Mouse (Mus musculus) embryonic facial prominence, embryonic 13.5 days (tissue): Measurements from ENCODE around the gene 2010005H15Rik. TPM values are rescaled to one million over a fixed set of nuclear protein-coding genes. Genes with fewer than 3 reads are reported as not detected.
"Not testable (repeated sequence)": the region's sequence is repeated elsewhere in the genome, so short reads cannot be mapped to it uniquely, and the experiment has no call there.

Source experiments
- ATAC-seq: fragments of 200-750 bp; cut with Nextera tagmentation; 2 replicates; pipeline ENCODE4 v1.8.0; 2017; ENCODE audit warnings: low read depth; ENCODE audit not compliant: insufficient number of reproducible peaks, insufficient read depth, low FRiP score, low TSS enrichment
- H3K27ac ChIP-seq: fragments of 300-500 bp; sonication (generic); 2 replicates; pipeline ENCODE4 v1.5.1; 2015; ENCODE audit warnings: moderate library complexity, mild to moderate bottlenecking, inconsistent platforms
- H3K27me3 ChIP-seq: fragments of 300-500 bp; sonication (generic); 2 replicates; pipeline ENCODE4 v1.6.1; 2015; ENCODE audit warnings: mild to moderate bottlenecking, inconsistent platforms
- H3K36me3 ChIP-seq: fragments of 300-500 bp; sonication (generic); 2 replicates; pipeline ENCODE4 v1.6.1; 2015; ENCODE audit warnings: mild to moderate bottlenecking, inconsistent platforms
- H3K4me1 ChIP-seq: fragments of 300-500 bp; sonication (generic); 2 replicates; pipeline ENCODE4 v1.6.1; 2015; ENCODE audit warnings: inconsistent platforms
- H3K4me2 ChIP-seq: fragments of 300-500 bp; sonication (generic); 2 replicates; pipeline ENCODE4 v1.6.1; 2015; ENCODE audit warnings: moderate library complexity, mild to moderate bottlenecking, inconsistent platforms
- H3K4me3 ChIP-seq: fragments of 300-500 bp; sonication (generic); 2 replicates; pipeline ENCODE4 v1.5.1; 2015; ENCODE audit warnings: mild to moderate bottlenecking, inconsistent platforms
- H3K9ac ChIP-seq: fragments of 300-500 bp; sonication (generic); 2 replicates; pipeline ENCODE4 v1.6.1; 2015; ENCODE audit warnings: mild to moderate bottlenecking, inconsistent platforms
- H3K9me3 ChIP-seq: fragments of 300-500 bp; sonication (generic); 2 replicates; pipeline ENCODE4 v1.6.1; 2016; ENCODE audit warnings: inconsistent platforms
- WGBS: fragments of 180-500 bp; shearing (Covaris S2); methylation state at CpG from one replicate; pipeline ENCODE4 v1.1.7; 2015; ENCODE audit warnings: mixed read lengths; 5-methylcytosine and 5-hydroxymethylcytosine counted together
- polyA plus RNA-seq: library from polyadenylated mRNA; unstranded; fragments of >200 nt; fragmentation: Nextera tagmentation; extraction: Ambion mirVana; gene quantifications from 2 replicates; pipeline ENCODE4 v1.2.1, GENCODE M21; 2015

Gene 2010005H15Rik
- 0.35 and 0.83 TPM in 2 replicates for polyA plus RNA-seq

DNA sequence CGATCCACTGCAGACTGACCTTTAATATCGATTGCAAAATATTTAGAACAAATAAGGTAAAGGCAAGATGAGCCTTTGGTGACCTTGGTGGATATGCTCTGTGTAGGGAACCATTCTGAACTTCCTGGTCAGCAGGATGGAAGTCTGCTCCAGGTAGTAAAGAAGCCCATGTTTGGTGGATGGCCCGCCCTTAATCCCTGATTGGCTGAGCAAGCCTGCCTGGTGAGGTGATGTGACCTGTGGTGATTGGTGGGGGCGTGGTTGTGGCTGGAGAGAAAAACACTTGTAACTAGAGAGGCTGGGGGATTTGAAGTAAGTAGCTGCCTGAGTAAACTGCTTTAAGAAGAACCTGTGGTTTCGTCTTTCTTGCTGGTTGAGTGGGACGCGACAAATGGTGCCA is at the start of gene 2010005H15Rik:
TSS of gene 2010005H15Rik (plus strand) at position 301 of the 400 bp plus-strand sequence.
- H3K36me3 ChIP-seq, H3K4me1 ChIP-seq, ATAC-seq, H3K27me3 ChIP-seq, H3K9ac ChIP-seq, H3K4me2 ChIP-seq, H3K4me3 ChIP-seq, H3K27ac ChIP-seq, H3K9me3 ChIP-seq: not testable (repeated sequence)
- WGBS, result 86% methylated on average over 7 of the region's 7 CpGs

DNA sequence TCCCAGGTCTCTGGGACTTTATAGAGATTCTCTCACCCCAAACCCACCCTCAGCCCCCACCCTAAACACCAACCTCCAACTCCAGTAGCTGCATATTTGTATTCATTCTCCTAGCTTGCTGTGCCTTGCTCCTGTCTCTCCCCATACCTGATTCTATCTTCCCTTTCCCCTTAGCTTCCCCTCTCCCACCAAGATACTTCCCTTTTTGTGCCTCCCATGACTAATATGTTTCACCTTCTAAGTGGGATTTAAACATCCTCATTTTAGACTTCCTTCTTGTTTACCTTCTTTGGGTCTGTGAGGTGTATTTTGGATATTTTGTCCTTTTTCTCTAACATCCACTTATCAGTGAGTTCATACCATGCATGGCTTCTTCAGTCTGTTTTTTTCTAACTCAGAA is 45.2 kb upstream of the 2010005H15Rik start:
- Histone ChIP-seq H3K4me1 (no peaks in the 10 kb centered on the region), H3K4me2 (no peak overlapping the region), H3K27ac (no peak overlapping the region), H3K9ac (no peak overlapping the region), H3K4me3 (no peak overlapping the region), H3K36me3 (no peaks in the 10 kb centered on the region), H3K27me3 (no peaks in the 10 kb centered on the region), H3K9me3 (peaks cover 5% of the 10 kb centered on the region; the same call in 1 of the 2 replicates)
- no peak for ATAC-seq

GRCm38 (mm10) chr16:36179910-36180309 is 41.4 kb upstream of the 2010005H15Rik start:
- Histone ChIP-seq H3K27ac (no peak overlapping the region), H3K4me3 (no peak overlapping the region), H3K36me3 (no peaks in the 10 kb centered on the region), H3K9ac (no peak overlapping the region), H3K4me2 (no peak overlapping the region), H3K27me3 (no peaks in the 10 kb centered on the region), H3K9me3 (peaks cover 2% of the 10 kb centered on the region; the same call in 1 of the 2 replicates), H3K4me1 (no peaks in the 10 kb centered on the region)
- ATAC-seq, result no peak
- WGBS, result 79% methylated on average over 2 of the region's 2 CpGs

- not testable (repeated sequence) for H3K4me3 ChIP-seq, ATAC-seq, H3K36me3 ChIP-seq, H3K27me3 ChIP-seq, H3K27ac ChIP-seq, H3K9me3 ChIP-seq, H3K4me2 ChIP-seq, H3K4me1 ChIP-seq, H3K9ac ChIP-seq
- 78% methylated on average over 4 of the region's 4 CpGs for WGBS
These were observed 37.4 kb upstream of the 2010005H15Rik start, which contains the start of gene Gm5483 for GRCm38 (mm10) chr16:36183912-36184311. Gm5483 (plus strand) TSS chr16:36184212.

- no peak overlapping the region for H3K27ac ChIP-seq
- no peaks in the 10 kb centered on the region for H3K4me1 ChIP-seq
- no peaks in the 10 kb centered on the region for H3K36me3 ChIP-seq
- no peaks in the 10 kb centered on the region for H3K27me3 ChIP-seq
- ATAC-seq, result no peak
- peak overlapping the region; percentile 44 for H3K4me2 ChIP-seq
- H3K9me3 ChIP-seq, result no peaks in the 10 kb centered on the region
- 45% methylated on average over 19 of the region's 19 CpGs for WGBS
- H3K4me3 ChIP-seq, result no peak overlapping the region
- no peak overlapping the region for H3K9ac ChIP-seq
These were observed 22.0 kb upstream of the 2010005H15Rik start for GRCm38 (mm10) chr16:36199226-36199625.

DNA sequence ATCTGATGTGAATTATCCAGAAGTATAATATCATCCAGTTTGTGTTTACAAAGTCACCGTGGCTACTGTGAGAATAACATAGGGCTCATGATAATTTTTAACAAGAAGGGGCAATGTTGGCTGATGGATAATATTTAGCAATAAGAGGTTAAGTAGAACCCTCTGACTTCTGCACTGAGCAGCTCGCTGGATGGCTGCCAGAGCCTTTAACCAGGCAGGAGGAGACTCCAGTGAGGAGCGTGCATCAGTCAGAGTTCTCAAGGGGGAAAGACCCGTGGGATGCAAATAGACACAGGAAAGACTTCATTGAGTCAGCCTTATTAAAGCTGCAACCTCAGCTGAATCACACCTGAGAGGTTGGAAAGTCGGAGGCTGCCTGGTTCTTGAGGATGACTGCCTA is 17.4 kb upstream of the 2010005H15Rik start:
- H3K36me3 ChIP-seq, result no peaks in the 10 kb centered on the region
- H3K4me1 ChIP-seq, result no peaks in the 10 kb centered on the region
- ATAC-seq, result no peak
- H3K27me3 ChIP-seq, result no peaks in the 10 kb centered on the region
- H3K4me3 ChIP-seq, result no peak overlapping the region
- no peaks in the 10 kb centered on the region for H3K9me3 ChIP-seq
- no peak overlapping the region for H3K9ac ChIP-seq
- 74% methylated on average over 5 of the region's 5 CpGs for WGBS
- no peak overlapping the region for H3K27ac ChIP-seq
- no peak overlapping the region for H3K4me2 ChIP-seq

DNA sequence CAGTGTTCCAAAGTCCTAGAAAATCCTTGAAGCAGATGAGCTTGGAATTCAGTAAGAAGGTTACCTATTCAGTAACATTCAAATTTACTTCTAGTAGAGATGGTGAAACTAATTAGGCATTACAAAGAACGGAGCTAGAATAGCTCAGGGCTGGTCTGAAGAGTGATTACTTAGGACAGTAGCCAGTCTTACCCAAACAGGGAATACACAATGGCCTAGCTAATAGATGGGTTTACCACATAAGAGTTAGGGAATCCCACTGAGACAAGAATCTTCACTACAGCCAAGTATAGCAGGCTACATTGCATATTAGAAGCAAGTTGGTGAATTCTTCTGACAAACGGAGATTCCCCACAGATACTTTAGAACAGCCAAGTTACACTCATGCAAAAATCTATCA is 15.6 kb upstream of the 2010005H15Rik start:
- not testable (repeated sequence) for H3K27me3 ChIP-seq, H3K9me3 ChIP-seq, H3K9ac ChIP-seq, H3K36me3 ChIP-seq, H3K4me3 ChIP-seq, H3K4me2 ChIP-seq, H3K4me1 ChIP-seq, ATAC-seq, H3K27ac ChIP-seq
- WGBS, result 43% methylated on average over 2 of the region's 2 CpGs

- H3K9me3 ChIP-seq, result no peaks in the 10 kb centered on the region
- H3K27ac ChIP-seq, result no peak within 1 kb of the TSS
- H3K4me1 ChIP-seq, result no peaks in the 10 kb centered on the region
- no peak within 1 kb of the TSS for H3K4me2 ChIP-seq
- no peak for ATAC-seq
- no peak within 1 kb of the TSS for H3K9ac ChIP-seq
- WGBS, result 79% methylated on average over 2 of the region's 2 CpGs
- H3K4me3 ChIP-seq, result no peak within 1 kb of the TSS
- H3K36me3 ChIP-seq, result no peaks in the 10 kb centered on the region
- no peaks in the 10 kb centered on the region for H3K27me3 ChIP-seq
These were observed 11.3 kb upstream of the 2010005H15Rik start, which contains the start of gene Gm5416 for GRCm38 (mm10) chr16:36209967-36210453. Gm5416 (plus strand) TSS chr16:36210403.

DNA sequence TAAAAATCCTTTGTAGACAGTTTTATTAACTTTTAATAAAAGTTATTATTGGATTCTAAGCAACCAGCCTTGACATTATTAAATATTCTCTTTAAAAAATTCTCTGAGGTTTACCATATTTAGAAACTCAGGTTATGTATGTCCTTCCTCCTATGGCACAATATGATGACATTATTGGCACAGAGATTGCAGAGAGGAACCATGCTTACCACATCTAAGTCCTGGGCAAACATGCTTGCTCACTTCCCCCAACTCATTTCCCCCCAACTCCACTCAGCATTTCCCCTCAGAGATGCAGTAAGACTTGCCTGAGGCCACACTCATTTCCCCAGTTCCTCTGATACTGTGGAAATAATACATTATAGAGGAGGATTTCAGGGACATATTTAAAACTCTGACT is 39.3 kb downstream of the 2010005H15Rik start:
- H3K4me1 ChIP-seq, H3K9me3 ChIP-seq, H3K27me3 ChIP-seq, ATAC-seq, H3K27ac ChIP-seq, H3K36me3 ChIP-seq, H3K4me3 ChIP-seq, H3K9ac ChIP-seq, H3K4me2 ChIP-seq: not testable (repeated sequence)

DNA sequence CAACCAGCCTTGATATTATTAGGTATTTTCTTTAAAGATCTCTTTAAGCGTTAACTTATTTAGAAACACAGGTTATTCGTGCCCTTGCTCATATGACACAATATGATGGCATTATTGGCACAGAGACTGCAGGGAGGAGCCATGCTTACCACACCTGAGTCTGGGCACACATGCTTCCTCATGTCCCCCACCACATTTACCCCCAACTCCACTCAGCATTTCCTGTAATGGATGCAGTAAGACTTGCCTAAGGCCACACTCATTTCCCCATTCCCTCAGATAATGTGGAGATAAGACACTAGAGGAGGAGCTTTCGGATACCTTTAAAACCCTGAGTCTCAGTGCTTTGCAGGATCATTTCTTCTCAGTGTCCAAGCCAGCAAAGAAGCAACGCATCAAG is 55.5 kb downstream of the 2010005H15Rik start, which contains the start of gene Stfa1:
TSS of gene Stfa1 (plus strand) at position 156 of the 400 bp plus-strand sequence.
- not testable (repeated sequence) for ATAC-seq, H3K4me3 ChIP-seq, H3K27ac ChIP-seq, H3K9ac ChIP-seq, H3K4me1 ChIP-seq, H3K27me3 ChIP-seq, H3K4me2 ChIP-seq, H3K9me3 ChIP-seq, H3K36me3 ChIP-seq
- 81% methylated on average over 4 of the region's 4 CpGs for WGBS

DNA sequence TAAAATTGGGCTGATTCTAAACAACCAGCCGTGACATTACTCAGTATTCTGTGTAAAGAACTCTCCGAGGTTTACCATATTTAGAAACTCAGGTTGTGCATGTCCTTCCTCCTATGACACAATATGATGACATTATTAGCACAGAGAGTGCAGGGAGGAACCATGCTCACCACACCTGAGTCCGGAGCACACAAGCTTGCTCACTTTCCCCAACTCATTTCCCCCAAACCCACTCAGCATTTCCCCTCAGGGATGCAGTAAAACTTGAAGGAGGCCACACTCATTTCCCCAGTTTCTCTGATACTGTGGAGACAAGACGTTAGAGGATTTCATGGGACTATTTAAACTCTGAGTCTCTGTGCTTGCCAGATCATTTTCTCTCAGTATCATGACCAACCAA is 67.9 kb downstream of the 2010005H15Rik start:
- no peak overlapping the region for H3K27ac ChIP-seq
- WGBS, result 83% methylated on average over 4 of the region's 4 CpGs
- no peak overlapping the region for H3K4me2 ChIP-seq

More for the DNA sequence above, 67.9 kb downstream of the 2010005H15Rik start:
- Histone ChIP-seq H3K4me3 (no peak overlapping the region), H3K4me1 (no peaks in the 10 kb centered on the region), H3K36me3 (no peaks in the 10 kb centered on the region), H3K9me3 (no peaks in the 10 kb centered on the region), H3K27me3 (no peaks in the 10 kb centered on the region), H3K9ac (no peak overlapping the region)
- no peak for ATAC-seq
